Mouse (Mus musculus) liver, adult 2 months (tissue): ENCODE data around the gene Htra3.

ENCODE experiments used
- CTCF ChIP-seq: fragments of 200-500 bp; IDR thresholded peaks from 2 replicates; pipeline ENCODE4 v1.5.1; 2011; ENCODE audit warnings: low read depth, low read length, control low read depth
- POLR2A ChIP-seq: fragments of 200-500 bp; IDR thresholded peaks from 2 replicates; pipeline ENCODE4 v1.6.1; 2011; ENCODE audit warnings: low read length, control low read depth; ENCODE audit not compliant: insufficient read depth; ENCODE audit errors: extremely low read depth

DNA sequence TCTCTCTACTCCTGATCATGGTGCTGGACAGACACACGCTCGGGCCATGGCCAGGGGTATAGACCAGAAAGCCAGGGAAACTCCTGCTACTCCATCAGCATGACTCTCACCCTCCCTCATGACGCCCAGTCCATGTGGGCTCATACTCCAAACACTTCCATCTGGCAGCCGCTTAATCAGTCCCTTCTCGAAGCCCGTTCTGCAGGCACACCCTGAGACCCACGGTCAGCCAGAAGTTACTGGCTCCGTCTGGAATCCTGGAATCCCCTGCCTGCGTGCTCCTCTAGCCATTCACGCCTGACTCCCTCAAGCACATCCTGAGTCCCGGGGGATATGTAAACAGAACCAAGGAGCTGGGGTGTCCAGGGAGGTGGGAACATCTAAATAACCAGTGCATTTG, 11.7 kb upstream of the Htra3 start:
- TF ChIP-seq CTCF (no peak), POLR2A (no peak)
